Mouse (Mus musculus) hindbrain, embryonic 15.5 days (tissue): ENCODE measurements at regions not wholly inside any gene's neighbourhood (a gene's known extent, or its start where the extent isn't known, plus 50 kb on each side); places are given as distances from the start of the nearest gene placed in this dataset.

Experiments
- ATAC-seq: fragments of 200-750 bp; cut with Nextera tagmentation; 2 replicates; pipeline ENCODE4 v1.8.0; 2017; ENCODE audit warnings: low read depth, moderate number of reproducible peaks, moderate TSS enrichment; ENCODE audit not compliant: low FRiP score
- H3K27ac ChIP-seq: fragments of 300-500 bp; sonication (generic); replicated peaks from 2 replicates; pipeline ENCODE4 v1.5.1; 2015; ENCODE audit warnings: mild to moderate bottlenecking, inconsistent platforms
- H3K27me3 ChIP-seq: fragments of 300-500 bp; sonication (generic); 2 replicates; pipeline ENCODE4 v1.6.1; 2015; ENCODE audit warnings: control low read depth, inconsistent platforms
- H3K36me3 ChIP-seq: fragments of 300-500 bp; sonication (generic); 2 replicates; pipeline ENCODE4 v1.6.1; 2015; ENCODE audit warnings: control low read depth, inconsistent platforms
- H3K4me1 ChIP-seq: fragments of 300-500 bp; sonication (generic); replicated peaks from 2 replicates; pipeline ENCODE4 v1.6.1; 2015; ENCODE audit warnings: control low read depth, inconsistent platforms
- H3K4me2 ChIP-seq: fragments of 300-500 bp; sonication (generic); 2 replicates; pipeline ENCODE4 v1.6.1; 2015; ENCODE audit warnings: moderate library complexity, mild to moderate bottlenecking, inconsistent platforms
- H3K4me3 ChIP-seq: fragments of 300-500 bp; sonication (generic); 2 replicates; pipeline ENCODE4 v1.5.1; 2015; ENCODE audit warnings: mild to moderate bottlenecking, inconsistent platforms
- H3K9ac ChIP-seq: fragments of 300-500 bp; sonication (generic); 2 replicates; pipeline ENCODE4 v1.6.1; 2015; ENCODE audit warnings: inconsistent platforms
- H3K9me3 ChIP-seq: fragments of 300-500 bp; sonication (generic); 2 replicates; pipeline ENCODE4 v1.6.1; 2016; ENCODE audit warnings: control low read depth, inconsistent platforms
- WGBS: fragments of 180-500 bp; shearing (Covaris S2); methylation state at CpG from one replicate; pipeline ENCODE4 v1.1.7; 2015; 5-methylcytosine and 5-hydroxymethylcytosine counted together

DNA sequence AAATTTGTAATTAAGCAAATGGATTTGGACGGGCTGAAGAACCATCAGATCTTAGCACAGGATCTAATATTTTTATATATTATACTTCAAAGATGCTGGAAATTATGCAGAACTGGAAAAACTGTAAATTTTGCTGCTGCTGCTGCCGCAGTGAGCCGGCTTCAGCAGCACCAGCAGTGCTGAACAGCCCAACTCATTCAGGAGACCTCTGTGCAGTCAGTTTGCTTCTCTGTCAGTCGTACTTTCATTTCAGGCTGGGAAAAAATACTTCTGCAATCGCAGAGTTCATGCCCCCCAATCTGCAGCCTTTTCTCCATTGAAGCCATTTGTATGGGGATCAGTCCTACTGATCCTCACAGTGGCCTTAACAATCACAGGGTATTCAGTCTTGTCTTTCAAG lies 53.4 kb upstream of the Trpc3 start:
- Histone ChIP-seq H3K4me1 (no peaks in the 10 kb centered on the region), H3K27me3 (no peaks in the 10 kb centered on the region), H3K9ac (no peak overlapping the region), H3K4me3 (no peak overlapping the region), H3K4me2 (no peak overlapping the region), H3K27ac (no peak overlapping the region), H3K36me3 (no peaks in the 10 kb centered on the region), H3K9me3 (no peaks in the 10 kb centered on the region)
- no peak for ATAC-seq
- 63% methylated on average over 5 of the region's 5 CpGs for WGBS

DNA sequence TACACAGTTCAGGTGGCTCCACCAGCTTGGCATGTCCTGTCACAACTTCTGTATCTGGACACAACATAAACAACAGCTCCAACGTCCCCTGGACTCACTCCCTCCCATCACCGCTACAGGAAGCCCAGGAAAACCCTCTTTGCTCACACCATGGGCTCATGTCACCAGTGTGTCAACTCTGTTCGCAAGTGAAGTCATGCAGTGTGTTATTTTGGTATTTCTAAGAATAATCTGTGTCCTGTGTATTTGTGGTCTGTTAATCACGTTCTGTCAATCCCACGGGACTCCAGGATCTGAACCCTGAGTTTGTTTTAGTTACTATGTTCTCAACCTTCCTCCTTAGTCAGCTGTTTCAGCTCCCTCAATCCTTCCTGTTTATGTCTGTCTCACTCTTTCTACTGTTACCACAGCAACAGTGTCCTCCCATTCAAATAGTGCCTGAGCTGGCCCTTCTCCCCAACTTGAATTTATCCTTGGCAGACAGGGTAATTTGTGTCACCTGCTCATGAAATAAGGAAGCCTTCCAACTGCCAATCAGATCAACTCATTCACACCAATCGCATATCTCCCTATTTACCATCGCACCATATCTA lies 64.5 kb upstream of the Trpc3 start:
- ATAC-seq, result no peak
- H3K27ac ChIP-seq, result no peak overlapping the region
- 79% methylated on average over 7 of the region's 7 CpGs for WGBS

DNA sequence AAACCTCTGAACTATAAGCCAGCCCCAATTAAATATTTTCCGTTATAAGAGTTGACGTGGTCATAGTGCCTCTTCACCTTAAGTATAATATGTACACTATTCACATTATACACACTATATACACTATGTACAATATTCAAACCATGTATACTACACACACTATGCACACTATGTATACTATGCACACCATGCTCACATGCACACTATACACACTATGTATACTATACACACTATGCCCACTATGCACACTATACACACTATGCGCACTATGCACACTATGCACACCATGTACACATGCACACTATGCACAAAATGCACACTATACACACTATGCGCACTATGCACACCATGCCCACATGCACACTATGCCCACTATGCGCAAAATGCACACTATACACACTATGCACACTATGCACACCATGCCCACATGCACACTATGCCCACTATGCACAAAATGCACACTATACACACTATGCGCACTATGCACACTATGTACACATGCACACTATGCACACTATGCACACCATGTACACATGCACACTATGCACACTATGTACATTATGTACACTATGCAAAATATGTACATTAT lies 72.2 kb upstream of the Trpc3 start:
- no peaks in the 10 kb centered on the region for H3K27me3 ChIP-seq
- no peak overlapping the region for H3K9ac ChIP-seq
- no peak for ATAC-seq
- H3K4me2 ChIP-seq, result no peak overlapping the region
- no peaks in the 10 kb centered on the region for H3K9me3 ChIP-seq
- no peak overlapping the region for H3K4me3 ChIP-seq
- no peaks in the 10 kb centered on the region for H3K4me1 ChIP-seq
- 95% methylated on average over 6 of the region's 6 CpGs for WGBS
- no peak overlapping the region for H3K27ac ChIP-seq
- H3K36me3 ChIP-seq, result no peaks in the 10 kb centered on the region

More for the DNA sequence above, 64.5 kb upstream of the Trpc3 start:
- Histone ChIP-seq H3K4me2 (no peak overlapping the region), H3K36me3 (no peaks in the 10 kb centered on the region), H3K4me1 (no peaks in the 10 kb centered on the region), H3K27me3 (no peaks in the 10 kb centered on the region), H3K9ac (no peak overlapping the region), H3K4me3 (no peak overlapping the region), H3K9me3 (no peaks in the 10 kb centered on the region)

DNA sequence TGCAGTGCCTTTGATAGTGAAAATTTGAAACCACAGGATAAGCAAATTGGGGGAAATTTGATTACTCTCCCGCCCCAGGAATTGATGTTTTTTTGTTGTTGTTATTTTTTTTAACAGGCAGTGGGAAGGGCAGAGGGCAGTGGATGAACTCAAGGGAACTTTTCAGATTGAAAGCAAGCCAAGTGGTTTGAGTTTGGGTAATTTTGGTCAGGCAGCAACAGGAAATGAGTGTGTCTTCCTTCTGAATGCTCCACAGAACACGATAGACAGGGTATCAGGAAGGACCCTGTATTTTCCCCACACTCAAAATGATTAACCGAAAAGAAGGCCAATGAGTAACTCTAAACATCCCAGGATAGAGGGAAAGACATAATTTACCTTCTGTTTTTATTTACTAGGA lies 72.9 kb upstream of the Trpc3 start:
- Histone ChIP-seq H3K4me1 (no peaks in the 10 kb centered on the region), H3K27me3 (no peaks in the 10 kb centered on the region), H3K4me3 (no peak overlapping the region), H3K36me3 (no peaks in the 10 kb centered on the region), H3K27ac (no peak overlapping the region), H3K4me2 (no peak overlapping the region), H3K9ac (no peak overlapping the region), H3K9me3 (no peaks in the 10 kb centered on the region)
- ATAC-seq, result no peak
- WGBS, result 91% methylated on average over 3 of the region's 3 CpGs

DNA sequence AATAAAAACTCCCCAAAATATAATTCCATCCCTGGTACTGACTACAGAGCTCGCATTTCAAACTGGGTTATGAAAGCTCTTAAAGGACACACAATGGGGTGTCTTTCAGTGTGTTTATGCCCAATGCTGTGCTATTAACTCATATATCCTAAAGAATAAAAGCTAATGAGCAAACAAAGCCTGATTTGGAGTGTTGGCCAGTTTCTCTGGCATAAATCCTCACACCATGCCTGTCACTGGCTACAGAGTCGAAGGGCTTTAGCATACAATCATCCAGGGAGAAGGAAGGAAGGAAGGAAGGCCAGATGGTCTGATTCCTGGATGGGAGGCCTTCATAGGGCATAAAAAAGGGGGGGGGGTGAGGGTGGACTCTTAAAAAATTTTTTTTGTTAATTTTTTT lies 74.8 kb upstream of the Trpc3 start:
- WGBS, result 68% methylated on average over 2 of the region's 2 CpGs
- no peak overlapping the region for H3K4me3 ChIP-seq
- H3K27me3 ChIP-seq, result no peaks in the 10 kb centered on the region
- no peak overlapping the region for H3K4me2 ChIP-seq
- no peak overlapping the region for H3K27ac ChIP-seq
- ATAC-seq, result no peak
- H3K36me3 ChIP-seq, result no peaks in the 10 kb centered on the region
- no peaks in the 10 kb centered on the region for H3K4me1 ChIP-seq
- no peaks in the 10 kb centered on the region for H3K9me3 ChIP-seq
- no peak overlapping the region for H3K9ac ChIP-seq

DNA sequence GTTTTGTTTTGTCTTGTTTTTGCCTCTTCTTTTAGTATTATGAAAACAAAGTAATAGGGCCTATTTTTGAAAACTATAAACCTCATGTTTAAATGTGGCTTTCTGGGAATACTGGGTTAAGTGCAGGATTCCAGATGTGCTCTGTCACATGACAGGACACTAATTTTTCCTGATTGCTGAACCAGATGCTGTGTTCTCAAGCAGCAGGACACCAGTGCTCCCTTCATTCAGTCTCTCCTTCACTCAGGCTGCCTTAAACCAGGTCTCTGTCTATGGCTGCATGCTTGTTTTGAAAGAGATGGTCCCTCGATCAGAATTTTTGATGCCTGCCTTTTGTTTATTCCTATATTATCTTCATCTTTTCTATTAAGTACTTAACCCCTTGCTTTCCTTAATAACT lies 80.1 kb upstream of the Trpc3 start:
- no peak for ATAC-seq
- Histone ChIP-seq H3K4me1 (no peaks in the 10 kb centered on the region; the same call in 1 of the 2 replicates), H3K9ac (no peak overlapping the region), H3K4me2 (no peak overlapping the region), H3K4me3 (no peak overlapping the region), H3K36me3 (no peaks in the 10 kb centered on the region), H3K27me3 (no peaks in the 10 kb centered on the region), H3K27ac (no peak overlapping the region), H3K9me3 (no peaks in the 10 kb centered on the region)
- 79% methylated on average over 1 of the region's 1 CpGs for WGBS

DNA sequence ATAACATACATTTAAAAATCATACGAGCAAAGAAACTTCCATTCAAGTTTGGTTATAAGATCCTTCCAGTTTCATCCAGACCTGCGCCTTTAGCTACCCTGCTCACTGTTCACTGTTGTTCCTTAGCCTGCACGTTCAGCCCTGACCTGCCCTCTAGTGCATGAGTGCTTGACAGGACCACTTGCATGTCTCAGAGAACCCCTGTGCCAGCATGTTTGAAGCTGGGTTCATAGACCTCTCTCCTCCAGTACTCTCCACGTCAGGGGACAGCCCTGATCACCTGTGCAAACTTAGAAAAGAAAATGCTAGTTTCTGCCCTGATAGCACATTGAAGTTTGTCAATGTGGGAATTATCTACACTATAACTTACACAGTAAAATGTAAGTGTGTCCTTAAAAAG lies 81.0 kb upstream of the Trpc3 start:
- Histone ChIP-seq H3K36me3 (no peaks in the 10 kb centered on the region), H3K27me3 (no peaks in the 10 kb centered on the region), H3K4me1 (no peaks in the 10 kb centered on the region; the same call in 1 of the 2 replicates), H3K9ac (no peak overlapping the region), H3K4me2 (no peak overlapping the region), H3K27ac (no peak overlapping the region), H3K4me3 (no peak overlapping the region), H3K9me3 (no peaks in the 10 kb centered on the region)
- WGBS, result 73% methylated on average over 4 of the region's 4 CpGs
- no peak for ATAC-seq

DNA sequence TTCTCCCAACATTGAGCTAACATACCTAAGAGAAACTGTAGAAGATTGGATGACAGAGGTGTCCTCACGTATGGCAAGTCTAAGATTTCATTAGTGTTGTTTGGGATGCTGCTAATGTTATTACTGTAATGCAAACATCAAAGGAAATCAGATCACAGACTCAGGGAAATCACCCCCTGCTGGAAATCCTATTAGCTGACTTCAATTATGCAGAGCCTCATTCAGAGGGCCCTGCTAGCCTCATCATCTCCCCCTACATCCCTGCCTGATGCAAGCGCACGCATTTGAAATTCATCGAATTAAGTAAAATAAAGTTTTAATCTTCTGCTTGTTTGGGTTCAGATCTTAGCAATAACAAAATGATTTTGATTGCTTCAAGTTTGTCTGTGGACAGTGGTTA lies 84.1 kb upstream of the Trpc3 start:
- Histone ChIP-seq H3K9ac (no peak overlapping the region), H3K4me2 (no peak overlapping the region), H3K4me3 (no peak overlapping the region), H3K27ac (no peak overlapping the region), H3K4me1 (no peaks in the 10 kb centered on the region; the same call in 1 of the 2 replicates), H3K36me3 (no peaks in the 10 kb centered on the region), H3K9me3 (no peaks in the 10 kb centered on the region), H3K27me3 (no peaks in the 10 kb centered on the region)
- 0 out of 2 replicates have a peak, but pooled peaks have one; percentile 59 for ATAC-seq
- WGBS, result 35% methylated on average over 4 of the region's 4 CpGs

DNA sequence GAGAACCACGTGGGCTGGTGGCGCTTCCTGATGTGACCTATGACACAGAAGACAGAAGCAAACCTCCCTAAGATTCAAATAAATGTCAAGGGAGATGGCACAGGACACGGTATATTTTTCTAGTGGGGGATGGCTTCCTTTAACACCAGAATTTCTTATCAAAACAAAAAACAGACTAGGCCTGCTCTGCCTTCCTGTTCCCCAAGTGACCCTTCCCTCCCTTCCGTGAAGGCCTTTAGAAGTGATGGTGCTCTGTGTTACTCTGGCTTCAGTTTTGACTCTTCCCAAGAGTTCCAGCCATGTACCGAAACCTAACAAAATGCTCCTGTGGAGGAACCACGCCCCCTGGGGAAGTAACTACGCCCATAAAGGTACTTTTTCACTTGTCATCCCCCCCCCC lies 84.5 kb upstream of the 4932438A13Rik start:
- no peak for ATAC-seq
- Histone ChIP-seq H3K9me3 (no peaks in the 10 kb centered on the region), H3K9ac (no peak overlapping the region), H3K36me3 (no peaks in the 10 kb centered on the region), H3K4me3 (no peak overlapping the region), H3K27ac (no peak overlapping the region), H3K4me2 (no peak overlapping the region), H3K27me3 (no peaks in the 10 kb centered on the region), H3K4me1 (no peaks in the 10 kb centered on the region)
- WGBS, result 76% methylated on average over 7 of the region's 7 CpGs

DNA sequence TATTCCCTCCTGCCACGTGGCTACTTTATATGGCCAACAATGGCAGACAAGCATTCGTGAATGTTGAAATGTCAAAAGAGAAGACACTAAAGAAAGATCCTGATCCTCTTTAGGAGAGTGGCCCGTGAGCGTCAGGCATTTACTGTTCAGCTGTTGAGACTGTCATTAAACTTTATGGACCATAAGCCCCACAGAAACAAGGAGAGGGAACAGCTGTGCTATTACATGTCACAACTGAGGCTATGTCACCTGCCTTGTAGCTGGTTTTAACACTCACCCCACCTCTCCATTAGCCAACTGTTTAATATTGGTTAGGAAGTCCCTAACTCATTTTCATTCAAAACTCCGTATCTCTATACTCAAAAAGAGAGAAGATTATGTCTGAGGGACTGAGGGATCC lies 76.3 kb upstream of the 4932438A13Rik start:
- no peaks in the 10 kb centered on the region for H3K4me1 ChIP-seq

DNA sequence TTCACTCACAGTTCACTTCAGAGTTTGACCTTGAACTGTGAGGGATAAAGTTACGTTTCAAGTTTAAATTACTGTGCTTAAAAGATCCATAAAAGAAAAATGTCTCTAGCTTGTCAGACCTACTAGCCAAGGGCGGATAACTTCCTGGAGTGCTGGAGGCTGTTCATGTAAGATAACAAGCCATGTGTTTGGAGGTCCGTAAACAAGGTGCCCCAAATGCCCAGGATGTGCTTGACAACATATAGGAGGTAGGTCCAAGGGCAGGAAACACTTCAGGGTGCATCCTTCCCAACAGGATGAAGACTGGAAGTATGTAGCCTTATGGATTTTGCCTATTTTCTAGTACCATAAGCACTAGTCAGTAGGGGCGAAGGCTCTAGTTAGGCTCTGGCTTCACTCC lies 72.7 kb upstream of the 4932438A13Rik start:
- 85% methylated on average over 4 of the region's 4 CpGs for WGBS
- ATAC-seq, result no peak
- H3K27ac ChIP-seq, result no peak overlapping the region
- H3K27me3 ChIP-seq, result no peaks in the 10 kb centered on the region
- no peak overlapping the region for H3K4me2 ChIP-seq
- no peak overlapping the region for H3K4me3 ChIP-seq
- H3K9ac ChIP-seq, result no peak overlapping the region
- H3K4me1 ChIP-seq, result no peaks in the 10 kb centered on the region
- H3K36me3 ChIP-seq, result no peaks in the 10 kb centered on the region
- H3K9me3 ChIP-seq, result no peaks in the 10 kb centered on the region

More for the DNA sequence above, 76.3 kb upstream of the 4932438A13Rik start:
- no peak for ATAC-seq
- 85% methylated on average over 5 of the region's 5 CpGs for WGBS
- H3K9ac ChIP-seq, result no peak overlapping the region
- no peaks in the 10 kb centered on the region for H3K27me3 ChIP-seq
- no peak overlapping the region for H3K4me3 ChIP-seq
- no peak overlapping the region for H3K4me2 ChIP-seq
- no peaks in the 10 kb centered on the region for H3K9me3 ChIP-seq
- H3K36me3 ChIP-seq, result no peaks in the 10 kb centered on the region
- no peak overlapping the region for H3K27ac ChIP-seq

DNA sequence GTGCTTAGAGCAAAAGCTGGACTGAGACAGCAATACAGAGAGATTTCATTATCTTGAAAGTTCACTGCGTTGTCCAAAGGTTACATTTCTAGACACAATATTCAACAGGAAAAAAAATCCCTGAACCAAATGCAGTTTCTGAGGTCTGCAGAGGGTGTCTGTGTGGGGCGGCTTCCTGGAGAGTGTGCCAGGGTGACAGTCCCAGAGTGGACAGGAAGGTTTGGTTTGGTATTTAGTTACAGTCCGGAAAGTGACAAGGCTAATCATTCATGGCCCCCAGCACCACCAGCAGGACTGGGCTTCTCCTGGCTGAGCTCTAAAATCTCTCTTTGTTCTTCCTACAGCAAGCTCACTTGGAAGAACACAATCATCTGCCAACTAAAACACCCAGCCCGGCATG lies 65.9 kb upstream of the 4932438A13Rik start:
- WGBS, result 66% methylated on average over 4 of the region's 4 CpGs
- no peaks in the 10 kb centered on the region for H3K9me3 ChIP-seq
- H3K4me1 ChIP-seq, result no peaks in the 10 kb centered on the region
- H3K36me3 ChIP-seq, result no peaks in the 10 kb centered on the region
- H3K4me3 ChIP-seq, result no peak overlapping the region
- no peaks in the 10 kb centered on the region for H3K27me3 ChIP-seq
- no peak overlapping the region for H3K27ac ChIP-seq
- H3K4me2 ChIP-seq, result no peak overlapping the region
- H3K9ac ChIP-seq, result no peak overlapping the region
- no peak for ATAC-seq
